Mouse (Mus musculus): ENCODE results near the gene Stac2. TPM values are rescaled to one million over a fixed set of nuclear protein-coding genes. Genes with fewer than 3 reads are reported as not detected.

The Stac2 gene
- polyA plus RNA-seq (2012; fragmentation: generic; extraction: Trizol), result 34.6 TPM
- long read RNA-seq, experiment 1, transcript Stac2-201 (11 exons, 3,050 nt), result major isoform, 13 of 21 reads
- long read RNA-seq, experiment 1, partial matches to known transcripts, result 1 of 21 reads
- long read RNA-seq, experiment 1, other reads (novel, unspliced or antisense), result 7 of 21 reads
- long read RNA-seq, experiment 2, transcript Stac2-201 (11 exons, 3,050 nt), result major isoform, 49 of 62 reads
- long read RNA-seq, experiment 2, partial matches to known transcripts, result 2 of 62 reads
- long read RNA-seq, experiment 2, other reads (novel, unspliced or antisense), result 11 of 62 reads

DNA sequence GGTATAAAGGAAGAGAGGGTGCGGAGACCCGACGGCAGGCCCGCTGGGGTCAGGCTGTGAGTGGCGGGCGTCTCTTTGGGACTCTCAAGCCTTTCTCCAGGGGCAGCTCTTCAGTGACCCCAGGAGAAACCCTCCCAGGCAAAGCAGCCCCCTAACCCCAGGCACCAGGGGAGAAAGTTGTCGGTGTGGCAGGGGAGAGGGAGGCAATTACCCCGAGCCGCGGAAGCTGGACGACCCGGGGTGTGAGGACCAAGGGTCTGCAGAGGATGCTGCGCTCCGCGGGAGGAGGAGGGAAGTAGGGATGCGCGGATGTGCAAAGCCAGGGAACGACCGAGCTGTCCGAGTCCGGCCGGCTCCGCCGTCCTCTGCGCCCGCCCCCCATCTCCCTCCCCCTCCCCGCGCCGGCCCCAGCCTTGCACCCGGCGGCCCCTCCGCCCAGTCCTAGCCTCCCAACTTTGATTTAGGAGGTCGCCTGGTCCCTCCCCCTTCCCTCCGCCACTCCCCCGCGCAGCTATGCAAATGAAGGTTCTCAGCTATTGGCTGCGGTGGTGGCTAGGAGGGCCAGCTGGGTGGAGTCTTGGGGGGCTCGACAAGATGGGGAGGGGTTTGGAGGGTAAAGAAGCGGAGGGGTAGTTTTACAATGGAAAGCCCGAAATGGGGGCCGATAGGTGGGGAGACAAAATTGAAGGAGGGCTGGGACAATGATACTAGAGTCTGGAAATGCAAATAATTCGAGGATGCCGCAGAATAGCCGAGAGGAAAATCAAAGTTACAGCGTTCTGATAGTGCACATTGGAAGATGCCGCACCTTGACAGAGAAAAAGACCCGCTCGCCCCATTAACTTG, at the start of gene Stac2:
Gene Stac2 (minus strand): TSS at position 474 of the 846 bp plus-strand sequence.
- H3K79me2 ChIP-seq (ENCODE audit: control insufficient read depth, insufficient read depth), result peaks cover 49% of the 10 kb centered on the region
- peaks cover 16% of the 10 kb centered on the region for H3K36me3 ChIP-seq (ENCODE audit: control insufficient read depth, insufficient read depth)
- peak within 1 kb of the TSS; percentile 92 for H3ac ChIP-seq (ENCODE audit: control insufficient read depth, insufficient read length, low read depth)
- peak within 1 kb of the TSS; percentile 74 for H3K4me3 ChIP-seq (ENCODE audit: insufficient read depth, poor library complexity, severe bottlenecking)
- TF ChIP-seq CTCF (IDR thresholded peaks at IDR 0.05; ENCODE audit: control insufficient read depth, insufficient read depth, insufficient read length), result no peak
- TF ChIP-seq MYOG (IDR thresholded peaks at IDR 0.05; ENCODE audit: control insufficient read depth, extremely low read depth, insufficient read length), result no peak
- no peak for TF ChIP-seq MAX (IDR thresholded peaks at IDR 0.05)
- no peak for TF ChIP-seq USF1 (IDR thresholded peaks at IDR 0.05; ENCODE audit: low read depth)
- no peak for TF ChIP-seq FOSL1 (IDR thresholded peaks at IDR 0.05; ENCODE audit: insufficient read depth, low read length, poor library complexity, severe bottlenecking)
- TF ChIP-seq MYOD1 (IDR thresholded peaks at IDR 0.05; ENCODE audit: control insufficient read depth, insufficient read length, low read depth), result no peak
- TF ChIP-seq CEBPB (IDR thresholded peaks at IDR 0.05; ENCODE audit: low read depth), result no peak
- H3K79me3 ChIP-seq (ENCODE audit: low read depth), result peaks cover 38% of the 10 kb centered on the region
- H3K27me3 ChIP-seq (ENCODE audit: control insufficient read depth, insufficient read depth, insufficient read length), result no peaks in the 10 kb centered on the region

DNA sequence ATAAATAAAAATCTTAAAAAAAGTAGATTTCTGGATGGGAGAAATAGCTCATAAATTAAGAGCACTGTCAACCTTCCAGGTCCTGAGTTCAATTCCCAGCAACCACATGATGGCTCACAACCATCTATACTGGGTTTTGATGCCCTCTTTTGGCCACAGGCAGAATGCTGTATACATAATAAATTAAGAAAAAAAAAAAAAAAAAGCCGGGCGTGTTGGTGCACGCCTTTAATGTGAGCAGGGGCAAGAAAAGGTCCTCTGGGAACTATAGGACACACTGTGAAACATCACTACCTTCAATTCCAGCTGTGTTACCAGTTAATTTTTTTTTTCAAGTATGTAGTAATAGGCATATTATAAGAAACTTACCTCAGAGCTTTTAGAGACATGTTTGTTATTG, 48.1 kb upstream of the Stac2 start:
- no peak overlapping the region for H3K4me3 ChIP-seq (ENCODE audit: insufficient read depth, poor library complexity, severe bottlenecking)
- H3K27me3 ChIP-seq (ENCODE audit: control insufficient read depth, insufficient read depth, insufficient read length), result no peaks in the 10 kb centered on the region
- no peaks in the 10 kb centered on the region for H3K79me2 ChIP-seq (ENCODE audit: control insufficient read depth, insufficient read depth)
- no peaks in the 10 kb centered on the region for H3K79me3 ChIP-seq (ENCODE audit: low read depth)
- TF ChIP-seq MYOD1 (IDR thresholded peaks at IDR 0.05; ENCODE audit: control insufficient read depth, insufficient read length, low read depth) (no peak), MAX (IDR thresholded peaks at IDR 0.05) (no peak), MYOG (IDR thresholded peaks at IDR 0.05; ENCODE audit: control insufficient read depth, extremely low read depth, insufficient read length) (no peak)
- H3K36me3 ChIP-seq (ENCODE audit: control insufficient read depth, insufficient read depth), result no peaks in the 10 kb centered on the region
- no peak overlapping the region for H3ac ChIP-seq (ENCODE audit: control insufficient read depth, insufficient read length, low read depth)

DNA sequence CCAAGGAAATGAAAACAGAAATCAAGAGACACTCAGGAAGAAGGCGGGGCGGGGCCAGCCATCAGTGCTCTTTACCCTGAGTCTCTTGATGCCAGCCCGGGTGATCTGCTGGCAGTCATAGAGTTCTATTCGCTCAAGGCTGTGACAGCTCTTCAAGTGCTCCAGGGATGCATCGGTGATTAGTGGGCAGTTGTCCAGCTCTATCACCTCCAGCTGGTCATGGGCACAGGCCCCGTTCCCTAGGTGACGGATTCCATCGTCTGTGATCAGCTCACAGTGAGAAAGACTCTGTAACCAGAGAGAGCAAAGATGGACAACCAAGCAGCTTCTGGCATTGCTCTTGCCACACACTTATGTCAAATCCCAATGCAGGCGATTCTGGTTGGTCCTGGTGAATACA, 37.3 kb upstream of the Stac2 start:
- Histone ChIP-seq H3K79me3 (ENCODE audit: low read depth) (no peaks in the 10 kb centered on the region), H3K79me2 (ENCODE audit: control insufficient read depth, insufficient read depth) (no peaks in the 10 kb centered on the region), H3K4me3 (ENCODE audit: insufficient read depth, poor library complexity, severe bottlenecking) (no peak overlapping the region), H3K36me3 (ENCODE audit: control insufficient read depth, insufficient read depth) (no peaks in the 10 kb centered on the region), H3ac (ENCODE audit: control insufficient read depth, insufficient read length, low read depth) (no peak overlapping the region), H3K27me3 (ENCODE audit: control insufficient read depth, insufficient read depth, insufficient read length) (no peaks in the 10 kb centered on the region)
- TF ChIP-seq CTCF (IDR thresholded peaks at IDR 0.05; ENCODE audit: control insufficient read depth, insufficient read depth, insufficient read length) (no peak), MYOD1 (IDR thresholded peaks at IDR 0.05; ENCODE audit: control insufficient read depth, insufficient read length, low read depth) (no peak), CEBPB (IDR thresholded peaks at IDR 0.05; ENCODE audit: low read depth) (no peak), MYOG (IDR thresholded peaks at IDR 0.05; ENCODE audit: control insufficient read depth, extremely low read depth, insufficient read length) (no peak), FOSL1 (IDR thresholded peaks at IDR 0.05; ENCODE audit: insufficient read depth, low read length, poor library complexity, severe bottlenecking) (no peak), USF1 (IDR thresholded peaks at IDR 0.05; ENCODE audit: low read depth) (no peak), MAX (IDR thresholded peaks at IDR 0.05) (no peak)

DNA sequence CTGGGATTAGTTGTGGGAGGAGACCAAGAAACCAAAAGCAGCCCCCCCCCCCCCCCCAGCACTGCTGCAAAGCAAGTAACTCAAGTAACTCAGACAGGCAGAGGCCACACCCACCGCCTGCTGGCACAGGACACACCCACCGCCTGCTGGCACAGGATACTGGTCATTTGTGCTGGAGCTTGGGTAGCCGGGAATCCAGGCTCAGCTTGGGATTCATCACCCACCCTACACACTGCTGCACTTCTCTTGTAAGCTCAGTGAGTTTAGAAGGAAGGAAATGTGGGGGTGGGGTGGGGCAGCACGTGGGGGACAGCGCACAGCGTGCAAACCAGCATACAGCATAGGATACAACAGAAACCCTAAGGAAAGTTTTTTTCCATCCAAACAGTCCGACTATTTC, 35.0 kb upstream of the Stac2 start:
- no peaks in the 10 kb centered on the region for H3K27me3 ChIP-seq (ENCODE audit: control insufficient read depth, insufficient read depth, insufficient read length)
- no peak overlapping the region for H3ac ChIP-seq (ENCODE audit: control insufficient read depth, insufficient read length, low read depth)
- H3K79me3 ChIP-seq (ENCODE audit: low read depth), result no peaks in the 10 kb centered on the region
- H3K36me3 ChIP-seq (ENCODE audit: control insufficient read depth, insufficient read depth), result no peaks in the 10 kb centered on the region
- H3K79me2 ChIP-seq (ENCODE audit: control insufficient read depth, insufficient read depth), result no peaks in the 10 kb centered on the region
- no peak overlapping the region for H3K4me3 ChIP-seq (ENCODE audit: insufficient read depth, poor library complexity, severe bottlenecking)
- TF ChIP-seq MYOD1 (IDR thresholded peaks at IDR 0.05; ENCODE audit: control insufficient read depth, insufficient read length, low read depth) (no peak), FOSL1 (IDR thresholded peaks at IDR 0.05; ENCODE audit: insufficient read depth, low read length, poor library complexity, severe bottlenecking) (no peak), CEBPB (IDR thresholded peaks at IDR 0.05; ENCODE audit: low read depth) (no peak), MAX (IDR thresholded peaks at IDR 0.05) (no peak), MYOG (IDR thresholded peaks at IDR 0.05; ENCODE audit: control insufficient read depth, extremely low read depth, insufficient read length) (no peak), CTCF (IDR thresholded peaks at IDR 0.05; ENCODE audit: control insufficient read depth, insufficient read depth, insufficient read length) (no peak)

DNA sequence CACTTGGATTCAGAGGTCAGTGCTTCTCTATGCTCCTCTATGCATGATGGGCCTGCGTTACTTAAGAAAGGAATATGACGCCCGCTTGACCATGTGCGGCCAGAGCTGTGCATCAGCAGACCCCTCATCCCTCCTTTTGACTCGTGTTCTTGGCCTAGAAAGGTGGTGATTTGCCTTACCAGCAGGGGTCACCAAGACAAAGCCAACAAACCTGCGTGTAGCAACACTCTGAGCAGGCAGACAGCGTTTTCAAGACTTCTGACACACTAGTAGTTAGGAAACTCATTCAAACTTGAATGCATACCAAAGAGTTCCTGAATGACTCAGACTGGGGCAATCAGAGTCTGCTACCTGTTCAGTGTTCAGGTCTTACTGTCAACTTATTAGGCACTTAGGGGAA, 33.3 kb upstream of the Stac2 start:
- H3K4me3 ChIP-seq (ENCODE audit: insufficient read depth, poor library complexity, severe bottlenecking), result no peak overlapping the region
- no peak overlapping the region for H3ac ChIP-seq (ENCODE audit: control insufficient read depth, insufficient read length, low read depth)
- no peaks in the 10 kb centered on the region for H3K36me3 ChIP-seq (ENCODE audit: control insufficient read depth, insufficient read depth)
- TF ChIP-seq USF1 (IDR thresholded peaks at IDR 0.05; ENCODE audit: low read depth), result no peak
- TF ChIP-seq MYOG (IDR thresholded peaks at IDR 0.05; ENCODE audit: control insufficient read depth, extremely low read depth, insufficient read length), result no peak
- TF ChIP-seq MYOD1 (IDR thresholded peaks at IDR 0.05; ENCODE audit: control insufficient read depth, insufficient read length, low read depth), result no peak
- TF ChIP-seq MAX (IDR thresholded peaks at IDR 0.05), result no peak
- TF ChIP-seq CEBPB (IDR thresholded peaks at IDR 0.05; ENCODE audit: low read depth), result no peak
- TF ChIP-seq CTCF (IDR thresholded peaks at IDR 0.05; ENCODE audit: control insufficient read depth, insufficient read depth, insufficient read length), result no peak
- TF ChIP-seq FOSL1 (IDR thresholded peaks at IDR 0.05; ENCODE audit: insufficient read depth, low read length, poor library complexity, severe bottlenecking), result no peak
- H3K79me2 ChIP-seq (ENCODE audit: control insufficient read depth, insufficient read depth), result no peaks in the 10 kb centered on the region
- H3K27me3 ChIP-seq (ENCODE audit: control insufficient read depth, insufficient read depth, insufficient read length), result no peaks in the 10 kb centered on the region
- no peaks in the 10 kb centered on the region for H3K79me3 ChIP-seq (ENCODE audit: low read depth)
